Mouse (Mus musculus) hindbrain, embryonic 15.5 days (tissue): ENCODE results near the gene Ranbp1. TPM values are rescaled to one million over a fixed set of nuclear protein-coding genes. Genes with fewer than 3 reads are reported as not detected.

Experiments
- ATAC-seq: fragments of 200-750 bp; cut with Nextera tagmentation; 2 replicates; pipeline ENCODE4 v1.8.0; 2017; ENCODE audit warnings: low read depth, moderate number of reproducible peaks, moderate TSS enrichment; ENCODE audit not compliant: low FRiP score
- H3K27ac ChIP-seq: fragments of 300-500 bp; sonication (generic); replicated peaks from 2 replicates; pipeline ENCODE4 v1.5.1; 2015; ENCODE audit warnings: mild to moderate bottlenecking, inconsistent platforms
- H3K27me3 ChIP-seq: fragments of 300-500 bp; sonication (generic); 2 replicates; pipeline ENCODE4 v1.6.1; 2015; ENCODE audit warnings: control low read depth, inconsistent platforms
- H3K36me3 ChIP-seq: fragments of 300-500 bp; sonication (generic); 2 replicates; pipeline ENCODE4 v1.6.1; 2015; ENCODE audit warnings: control low read depth, inconsistent platforms
- H3K4me1 ChIP-seq: fragments of 300-500 bp; sonication (generic); replicated peaks from 2 replicates; pipeline ENCODE4 v1.6.1; 2015; ENCODE audit warnings: control low read depth, inconsistent platforms
- H3K4me2 ChIP-seq: fragments of 300-500 bp; sonication (generic); 2 replicates; pipeline ENCODE4 v1.6.1; 2015; ENCODE audit warnings: moderate library complexity, mild to moderate bottlenecking, inconsistent platforms
- H3K4me3 ChIP-seq: fragments of 300-500 bp; sonication (generic); 2 replicates; pipeline ENCODE4 v1.5.1; 2015; ENCODE audit warnings: mild to moderate bottlenecking, inconsistent platforms
- H3K9ac ChIP-seq: fragments of 300-500 bp; sonication (generic); 2 replicates; pipeline ENCODE4 v1.6.1; 2015; ENCODE audit warnings: inconsistent platforms
- H3K9me3 ChIP-seq: fragments of 300-500 bp; sonication (generic); 2 replicates; pipeline ENCODE4 v1.6.1; 2016; ENCODE audit warnings: control low read depth, inconsistent platforms
- WGBS: fragments of 180-500 bp; shearing (Covaris S2); methylation state at CpG from one replicate; pipeline ENCODE4 v1.1.7; 2015; 5-methylcytosine and 5-hydroxymethylcytosine counted together
- polyA plus RNA-seq: library from polyadenylated mRNA; unstranded; fragments of >200 nt; fragmentation: Nextera tagmentation; extraction: Ambion mirVana; gene quantifications from 2 replicates; pipeline ENCODE4 v1.2.1, GENCODE M21; 2015

Gene Ranbp1
- polyA plus RNA-seq, 1 experiment from 2014 or later = 373 TPM

DNA sequence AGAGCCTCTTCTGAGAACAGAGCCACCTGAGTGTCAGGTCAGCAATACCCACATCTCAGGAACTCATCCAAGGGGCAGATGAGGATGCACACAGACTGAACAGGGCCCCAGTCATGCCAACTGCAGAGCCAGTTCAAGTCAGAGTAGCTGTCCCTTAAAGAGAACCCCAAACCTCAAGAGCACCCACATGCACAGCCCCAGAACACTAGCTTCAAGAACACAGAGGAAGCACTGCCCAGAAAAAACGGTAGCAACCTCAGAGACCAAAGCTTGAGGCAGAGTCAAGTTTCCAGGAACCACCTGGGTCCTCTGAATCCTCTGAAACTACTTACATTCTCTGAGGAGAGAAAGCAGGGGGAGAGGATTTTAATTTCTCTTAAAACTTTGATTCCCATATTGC, 15.1 kb downstream of the Ranbp1 start:
- peak overlapping the region; percentile 94 for H3K4me3 ChIP-seq
- peaks cover 7% of the 10 kb centered on the region for H3K36me3 ChIP-seq
- H3K27ac ChIP-seq = no peak overlapping the region
- peaks cover 54% of the 10 kb centered on the region for H3K4me1 ChIP-seq
- no peaks in the 10 kb centered on the region for H3K9me3 ChIP-seq
- H3K27me3 ChIP-seq = no peaks in the 10 kb centered on the region
- WGBS = 57% methylated on average over 1 of the region's 1 CpGs
- peak overlapping the region; percentile 79 for H3K4me2 ChIP-seq
- no peak for ATAC-seq
- H3K9ac ChIP-seq = no peak overlapping the region

DNA sequence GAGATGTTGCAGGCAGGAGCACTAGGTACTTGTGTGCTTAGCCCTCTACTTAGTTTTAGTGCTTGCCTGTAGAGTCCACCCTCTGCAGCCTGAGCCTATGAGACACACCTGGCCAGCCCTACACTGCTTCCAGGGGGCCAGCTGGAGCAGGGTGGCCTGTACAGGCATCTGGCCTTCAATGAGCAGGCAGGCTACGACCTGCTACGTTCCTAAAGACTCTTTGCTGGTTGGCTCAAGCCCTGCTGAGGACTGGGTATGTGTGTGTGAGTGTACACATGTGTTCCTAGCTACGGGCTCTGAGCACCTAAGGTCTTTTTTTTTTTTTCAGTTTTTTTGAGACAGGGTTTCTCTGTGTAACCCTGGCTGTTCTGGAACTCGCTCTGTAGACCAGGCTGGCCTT, 17.1 kb downstream of the Ranbp1 start:
- H3K4me3 ChIP-seq = no peak overlapping the region
- H3K4me1 ChIP-seq = peaks cover 54% of the 10 kb centered on the region
- H3K27ac ChIP-seq = no peak overlapping the region
- H3K27me3 ChIP-seq = no peaks in the 10 kb centered on the region
- ATAC-seq = no peak
- peaks cover 9% of the 10 kb centered on the region for H3K36me3 ChIP-seq
- no peaks in the 10 kb centered on the region for H3K9me3 ChIP-seq
- H3K9ac ChIP-seq = no peak overlapping the region
- 95% methylated on average over 4 of the region's 4 CpGs for WGBS
- H3K4me2 ChIP-seq = no peak overlapping the region

DNA sequence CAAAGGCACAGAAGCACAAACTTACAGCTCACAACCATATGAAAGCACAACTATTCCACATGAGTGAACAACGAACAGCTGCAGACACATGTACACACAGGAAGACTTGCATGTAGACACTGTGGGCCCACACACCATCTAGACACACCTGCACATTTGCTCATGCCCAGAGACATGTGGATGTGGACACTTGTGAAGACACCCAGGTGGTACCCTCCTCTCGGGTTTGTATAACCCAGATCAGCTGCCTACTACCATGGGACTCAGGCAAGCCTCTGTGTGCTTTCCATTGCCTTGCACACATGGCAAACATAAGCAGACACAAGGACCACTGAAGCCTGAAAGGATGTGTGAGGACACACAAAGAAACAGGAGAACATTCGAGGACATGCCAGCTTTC, 17.5 kb downstream of the Ranbp1 start:
- 89% methylated on average over 3 of the region's 3 CpGs for WGBS

DNA sequence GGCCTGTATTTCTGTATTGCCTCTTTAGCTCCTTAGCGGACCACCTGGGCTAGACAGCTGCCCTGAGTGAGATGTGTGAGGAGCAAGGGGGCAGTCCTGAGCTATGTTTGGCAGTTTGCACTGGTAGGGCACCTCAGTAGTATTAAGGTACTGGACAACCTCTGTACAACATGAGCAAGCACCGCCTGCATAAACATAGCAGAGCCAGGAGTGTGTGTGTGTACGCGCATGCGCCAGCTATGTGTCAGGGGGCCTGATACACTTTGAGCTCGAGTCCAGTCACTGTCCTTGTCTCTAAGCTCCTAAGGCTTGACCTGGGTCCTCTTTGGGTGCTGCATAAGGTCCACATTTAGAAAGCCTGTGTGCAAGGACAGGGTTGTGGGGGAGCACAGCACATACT, 17.9 kb downstream of the Ranbp1 start:
- ATAC-seq = no peak
- no peaks in the 10 kb centered on the region for H3K27me3 ChIP-seq
- H3K9ac ChIP-seq = no peak overlapping the region
- H3K4me3 ChIP-seq = no peak overlapping the region
- H3K4me2 ChIP-seq = no peak overlapping the region
- WGBS = 87% methylated on average over 6 of the region's 6 CpGs
- H3K27ac ChIP-seq = no peak overlapping the region
- H3K4me1 ChIP-seq = peaks cover 46% of the 10 kb centered on the region
- H3K36me3 ChIP-seq = peaks cover 18% of the 10 kb centered on the region
- H3K9me3 ChIP-seq = no peaks in the 10 kb centered on the region

More for the DNA sequence above, 17.5 kb downstream of the Ranbp1 start:
- Histone ChIP-seq H3K9me3 (no peaks in the 10 kb centered on the region), H3K27ac (no peak overlapping the region), H3K4me2 (no peak overlapping the region), H3K36me3 (peaks cover 14% of the 10 kb centered on the region), H3K27me3 (no peaks in the 10 kb centered on the region), H3K4me3 (no peak overlapping the region), H3K9ac (no peak overlapping the region), H3K4me1 (peaks cover 50% of the 10 kb centered on the region)
- ATAC-seq = no peak

DNA sequence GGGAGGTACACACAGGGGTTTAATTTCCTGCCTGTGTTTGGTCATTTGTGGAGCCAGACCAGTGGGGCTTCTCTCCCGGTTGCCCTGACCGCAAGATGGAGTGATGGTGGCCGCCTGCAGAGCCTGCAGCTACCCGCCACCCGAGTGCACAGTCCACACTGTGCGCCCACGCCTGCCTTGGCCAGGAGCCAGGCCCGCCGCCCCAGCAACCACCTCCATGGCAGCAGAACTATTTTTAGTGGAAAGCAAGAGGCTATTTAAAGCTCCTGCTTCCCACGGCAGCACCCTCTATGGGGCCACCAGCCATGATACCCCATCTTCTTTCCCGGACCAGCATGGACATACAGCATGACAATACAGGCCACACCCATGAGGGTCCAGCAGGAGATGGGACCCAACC, 18.9 kb downstream of the Ranbp1 start:
- H3K4me2 ChIP-seq = 0 out of 2 replicates have a peak overlapping the region, but pooled peaks have one; percentile 4
- peaks cover 44% of the 10 kb centered on the region for H3K4me1 ChIP-seq
- H3K27ac ChIP-seq = peak overlapping the region; percentile 25; the same call in 1 of the 2 replicates
- no peaks in the 10 kb centered on the region for H3K9me3 ChIP-seq
- peaks cover 27% of the 10 kb centered on the region for H3K36me3 ChIP-seq
- no peak overlapping the region for H3K9ac ChIP-seq
- no peak for ATAC-seq
- H3K27me3 ChIP-seq = no peaks in the 10 kb centered on the region
- H3K4me3 ChIP-seq = no peak overlapping the region
- WGBS = 50% methylated on average over 11 of the region's 11 CpGs

DNA sequence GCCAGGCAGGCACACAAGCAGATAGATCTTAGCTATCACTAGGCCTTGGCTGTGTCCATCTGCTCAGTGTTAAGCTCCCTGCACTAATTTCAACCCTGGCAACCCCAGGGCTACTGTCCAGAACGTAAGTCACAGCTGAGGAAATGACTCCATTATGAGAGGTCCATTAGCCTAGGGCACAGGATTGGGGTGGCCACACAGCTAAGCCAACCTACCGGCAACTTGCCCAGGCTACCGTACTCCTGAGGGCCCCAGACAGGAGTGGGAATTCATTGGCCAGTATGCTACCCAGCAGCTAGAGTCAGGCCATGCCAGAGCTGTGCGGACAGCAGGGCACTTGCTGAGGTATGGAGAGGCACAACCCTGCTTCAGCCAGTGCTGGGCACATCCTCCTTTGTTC, 19.7 kb downstream of the Ranbp1 start:
- Histone ChIP-seq H3K27ac (no peak overlapping the region; the same call in 1 of the 2 replicates), H3K9me3 (no peaks in the 10 kb centered on the region), H3K9ac (no peak overlapping the region), H3K4me1 (peaks cover 39% of the 10 kb centered on the region), H3K4me2 (no peak overlapping the region), H3K27me3 (no peaks in the 10 kb centered on the region), H3K4me3 (no peak overlapping the region), H3K36me3 (peaks cover 34% of the 10 kb centered on the region)
- 90% methylated on average over 4 of the region's 4 CpGs for WGBS
- ATAC-seq = no peak

DNA sequence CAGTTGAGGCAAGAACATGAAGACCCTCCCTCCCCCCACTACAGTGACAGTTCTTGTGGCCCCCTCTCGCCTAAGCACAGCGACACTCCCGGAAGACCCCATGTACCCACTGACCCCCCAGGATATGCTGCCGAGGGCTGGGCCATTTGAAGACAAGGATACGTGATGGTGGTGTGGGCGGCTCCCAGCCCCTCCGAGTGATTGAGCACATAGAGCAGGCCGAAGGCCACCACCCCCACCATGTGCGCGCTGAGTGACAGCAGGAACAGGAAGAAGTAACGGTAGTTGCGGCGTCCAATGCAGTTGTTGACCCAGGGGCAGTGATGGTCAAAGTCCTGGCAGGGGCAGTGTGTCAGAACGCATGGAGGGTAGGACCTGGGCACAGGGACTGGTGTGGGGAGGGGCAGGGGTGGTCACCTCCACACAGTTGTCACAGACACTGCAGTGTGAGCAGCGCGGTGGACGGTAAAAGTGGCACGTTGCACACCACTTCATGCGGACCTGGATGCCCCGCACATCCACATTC, 20.6 kb downstream of the Ranbp1 start:
- no peak overlapping the region for H3K9ac ChIP-seq
- peaks cover 30% of the 10 kb centered on the region for H3K4me1 ChIP-seq
- peaks cover 42% of the 10 kb centered on the region for H3K36me3 ChIP-seq
- H3K27me3 ChIP-seq = no peaks in the 10 kb centered on the region
- no peak for ATAC-seq
- no peak overlapping the region for H3K4me2 ChIP-seq
- no peak overlapping the region for H3K4me3 ChIP-seq
- H3K9me3 ChIP-seq = no peaks in the 10 kb centered on the region
- 94% methylated on average over 20 of the region's 20 CpGs for WGBS
- H3K27ac ChIP-seq = no peak overlapping the region

DNA sequence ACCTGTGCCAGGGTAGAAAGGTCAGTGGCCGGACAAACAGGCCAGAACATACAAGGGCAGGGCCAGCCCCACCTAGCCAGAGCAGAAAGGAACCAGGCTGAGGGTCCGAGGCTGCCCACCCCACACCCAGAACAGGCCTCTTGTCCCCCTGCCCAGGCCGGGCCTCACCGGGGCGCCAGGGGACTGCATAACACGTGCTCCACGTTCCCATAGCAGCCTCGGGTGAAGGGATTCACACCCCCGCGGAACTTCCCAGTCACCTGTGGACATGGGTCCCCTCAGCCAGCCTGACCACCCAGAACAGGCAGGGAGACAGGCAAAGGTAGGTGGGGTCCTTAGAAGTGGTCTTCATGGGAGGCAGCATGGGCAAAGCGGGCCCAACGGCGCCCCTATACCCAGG, 21.3 kb downstream of the Ranbp1 start:
- no peak for ATAC-seq
- no peak overlapping the region for H3K9ac ChIP-seq
- H3K27me3 ChIP-seq = no peaks in the 10 kb centered on the region
- H3K4me3 ChIP-seq = no peak overlapping the region
- H3K27ac ChIP-seq = no peak overlapping the region
- no peak overlapping the region for H3K4me2 ChIP-seq
- 94% methylated on average over 13 of the region's 13 CpGs for WGBS
- peaks cover 29% of the 10 kb centered on the region for H3K4me1 ChIP-seq
- H3K36me3 ChIP-seq = peaks cover 47% of the 10 kb centered on the region
- H3K9me3 ChIP-seq = no peaks in the 10 kb centered on the region

DNA sequence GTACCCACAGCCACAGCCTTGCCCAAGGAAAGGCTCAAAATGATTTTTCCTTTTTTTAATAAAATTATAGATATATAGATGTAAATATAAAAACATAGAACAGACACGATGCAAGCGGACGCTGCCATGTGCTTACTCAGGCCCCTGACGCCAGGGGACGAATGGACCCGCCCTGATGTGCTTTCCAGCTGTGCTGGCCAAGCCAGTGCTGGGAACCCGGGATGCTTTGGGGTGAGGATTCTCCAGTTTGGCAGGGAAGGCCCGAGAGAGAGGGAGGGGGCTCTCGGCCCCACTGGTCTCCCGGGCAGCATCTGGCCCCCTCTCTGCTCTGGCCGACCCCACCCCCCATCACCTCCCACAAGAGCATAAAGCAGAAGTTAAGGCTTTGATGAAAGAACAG, 26.3 kb downstream of the Ranbp1 start:
- H3K4me1 ChIP-seq = peaks cover 9% of the 10 kb centered on the region
- H3K9ac ChIP-seq = no peak overlapping the region
- WGBS = 86% methylated on average over 11 of the region's 11 CpGs
- no peak for ATAC-seq
- no peaks in the 10 kb centered on the region for H3K27me3 ChIP-seq
- H3K9me3 ChIP-seq = no peaks in the 10 kb centered on the region
- H3K4me2 ChIP-seq = no peak overlapping the region
- no peak overlapping the region for H3K4me3 ChIP-seq
- no peak overlapping the region for H3K27ac ChIP-seq
- H3K36me3 ChIP-seq = peaks cover 45% of the 10 kb centered on the region

DNA sequence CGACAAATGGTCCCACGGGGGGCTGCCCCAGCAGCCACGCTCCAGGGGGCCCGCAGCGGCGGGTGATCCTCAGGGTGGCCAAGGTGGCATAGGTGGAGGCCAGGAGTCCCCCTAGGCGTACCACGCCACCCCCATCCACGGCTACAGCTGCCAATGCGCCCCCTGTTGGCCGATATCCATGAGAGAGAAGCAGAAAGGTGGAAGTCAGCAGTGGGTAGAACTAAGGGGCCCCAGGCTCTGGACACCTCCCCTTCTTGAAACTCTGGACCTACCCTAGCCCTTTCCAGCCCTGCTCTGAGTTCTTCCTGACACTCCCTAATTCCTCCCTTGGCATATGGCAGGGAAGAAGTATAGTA, 27.0 kb downstream of the Ranbp1 start:
- Histone ChIP-seq H3K9ac (no peak overlapping the region), H3K4me2 (no peak overlapping the region), H3K4me3 (no peak overlapping the region), H3K27ac (no peak overlapping the region), H3K27me3 (no peaks in the 10 kb centered on the region), H3K4me1 (peaks cover 9% of the 10 kb centered on the region), H3K36me3 (peaks cover 38% of the 10 kb centered on the region), H3K9me3 (no peaks in the 10 kb centered on the region)
- WGBS = 68% methylated on average over 11 of the region's 11 CpGs
- ATAC-seq = no peak

DNA sequence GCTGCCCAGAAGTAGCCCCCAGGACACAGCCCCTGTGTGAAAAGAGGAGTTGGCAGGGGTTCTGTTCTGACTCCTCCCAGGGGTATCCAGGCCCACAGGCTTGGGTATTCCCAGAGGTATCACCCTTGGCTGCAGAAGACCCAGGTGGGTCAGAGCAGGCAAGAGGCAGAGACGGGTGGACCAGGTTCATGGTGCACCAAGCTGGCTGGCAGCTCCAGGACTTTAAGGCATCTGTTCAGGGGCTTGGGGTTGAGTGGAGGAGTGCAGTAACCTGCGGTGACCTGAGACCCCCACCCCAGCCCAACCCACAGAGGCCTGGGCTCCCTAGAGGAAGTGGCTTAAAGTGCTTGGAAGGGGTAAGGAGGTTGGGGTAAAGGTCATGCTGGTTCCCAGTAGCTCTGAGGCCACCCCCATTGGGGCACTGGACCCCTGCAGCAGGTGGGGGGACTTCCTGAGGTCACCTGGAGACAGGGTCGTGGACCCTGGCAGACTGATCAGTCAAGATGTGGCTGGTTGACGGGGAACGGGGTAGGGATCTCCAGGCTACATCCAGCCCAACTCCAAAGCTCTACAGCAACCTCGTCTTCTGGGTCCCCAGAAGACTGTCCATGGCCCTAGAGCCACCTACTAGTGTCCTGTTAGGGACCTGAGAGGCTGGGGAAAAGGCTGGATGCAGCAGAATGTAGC, 27.5 kb downstream of the Ranbp1 start:
- 86% methylated on average over 6 of the region's 6 CpGs for WGBS
- Histone ChIP-seq H3K36me3 (peaks cover 33% of the 10 kb centered on the region), H3K27me3 (no peaks in the 10 kb centered on the region), H3K27ac (no peak overlapping the region), H3K9me3 (no peaks in the 10 kb centered on the region), H3K9ac (no peak overlapping the region), H3K4me1 (peaks cover 9% of the 10 kb centered on the region), H3K4me2 (no peak overlapping the region), H3K4me3 (no peak overlapping the region)
- ATAC-seq = no peak

DNA sequence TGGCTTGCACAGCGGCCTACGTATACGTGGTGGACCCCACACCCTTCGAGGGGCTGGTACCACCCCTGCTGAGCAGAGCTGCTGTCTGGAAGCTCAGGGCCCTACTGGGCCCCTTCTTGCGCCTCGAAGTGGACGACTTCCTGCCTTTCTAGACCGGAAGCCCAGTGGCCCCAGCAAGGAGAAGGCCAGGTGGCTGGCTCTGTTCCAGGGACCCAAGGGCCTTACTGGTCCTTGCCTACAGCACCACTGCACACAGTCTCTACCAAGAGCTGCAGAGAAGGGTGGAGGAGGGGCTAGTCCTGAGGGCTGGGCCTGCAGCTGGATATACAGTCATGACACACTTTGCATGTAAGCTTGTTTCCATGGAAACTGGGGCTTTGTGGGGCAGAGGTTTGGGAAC, 28.5 kb downstream of the Ranbp1 start:
- no peak overlapping the region for H3K4me2 ChIP-seq
- no peak overlapping the region for H3K27ac ChIP-seq
- no peak overlapping the region for H3K4me3 ChIP-seq
- H3K36me3 ChIP-seq = peaks cover 24% of the 10 kb centered on the region
- no peaks in the 10 kb centered on the region for H3K27me3 ChIP-seq
- H3K4me1 ChIP-seq = peaks cover 17% of the 10 kb centered on the region
- 0 out of 2 replicates have a peak, but pooled peaks have one; percentile 23 for ATAC-seq
- no peak overlapping the region for H3K9ac ChIP-seq
- H3K9me3 ChIP-seq = no peaks in the 10 kb centered on the region
- WGBS = 64% methylated on average over 8 of the region's 8 CpGs

DNA sequence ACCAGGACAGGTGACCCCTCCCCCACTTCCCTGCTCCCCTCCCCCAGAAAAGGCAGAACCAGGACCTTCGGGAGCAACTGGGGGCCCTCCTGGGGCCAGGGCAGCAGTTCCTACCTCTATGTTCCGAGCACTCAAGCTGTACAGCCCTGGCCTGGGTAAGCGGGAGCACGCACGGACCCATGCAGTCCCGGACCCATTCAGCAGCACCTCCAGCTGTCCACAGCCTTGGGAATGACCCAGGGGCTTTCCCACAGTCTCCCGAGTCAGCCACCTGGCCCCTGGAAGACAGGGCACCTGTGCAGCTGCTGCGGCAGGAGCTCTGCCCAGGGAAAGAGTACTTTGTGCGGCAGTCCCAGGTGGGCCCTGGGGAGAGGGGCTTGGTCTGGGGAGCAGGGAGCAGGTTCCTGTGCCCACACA, 29.9 kb downstream of the Ranbp1 start:
- Histone ChIP-seq H3K36me3 (peaks cover 10% of the 10 kb centered on the region), H3K4me2 (no peak overlapping the region), H3K9ac (no peak overlapping the region), H3K9me3 (no peaks in the 10 kb centered on the region), H3K4me3 (no peak overlapping the region), H3K27ac (no peak overlapping the region), H3K4me1 (peaks cover 31% of the 10 kb centered on the region), H3K27me3 (no peaks in the 10 kb centered on the region)
- WGBS = 71% methylated on average over 9 of the region's 9 CpGs
- ATAC-seq = no peak
